Mouse (Mus musculus) erythroblast, embryonic 14.5 days (primary cell): ENCODE measurements around the gene Gm20479.

ENCODE experiments used
- GATA1 ChIP-seq: IDR thresholded peaks from 2 replicates; pipeline ENCODE4 v1.6.1; 2012; ENCODE audit warnings: low read length, inconsistent platforms, mixed read lengths
- TAL1 ChIP-seq: IDR thresholded peaks from 3 replicates; pipeline ENCODE4 v1.6.1; 2012; ENCODE audit warnings: low read length, inconsistent platforms, mixed read lengths

- no peak for TF ChIP-seq TAL1
- no peak for TF ChIP-seq GATA1
Measured at GRCm38 (mm10) chr7:27397048-27397949, 40.1 kb upstream of the Gm20479 start.
